Mouse (Mus musculus) MEL (cell line): ENCODE data around the gene Dsp.

Source experiments
- CTCF ChIP-seq, 3 experiments: IDR thresholded peaks in 2 of 3; conservative IDR thresholded peaks in 1 of 3; 2 replicates each; pipeline ENCODE4 v1.5.1; 2011 to 2012; ENCODE audit warnings: low read length in 3 of 3, low read depth in 2 of 3, mild to moderate bottlenecking in 2 of 3, improper control_type of control experiment in 1 of 3, inconsistent platforms in 1 of 3, mixed read lengths in 1 of 3, moderate library complexity in 1 of 3; ENCODE audit not compliant: control insufficient read depth in 1 of 3, insufficient read depth in 1 of 3, poor library complexity in 1 of 3, severe bottlenecking in 1 of 3
- EP300 ChIP-seq, 2 experiments: IDR thresholded peaks; 2 replicates each; pipeline ENCODE4 v1.6.1; 2011; ENCODE audit warnings: improper control_type of control experiment in 2 of 2, low read length in 2 of 2, low read depth in 1 of 2, mild to moderate bottlenecking in 1 of 2
- GABPA ChIP-seq: IDR thresholded peaks from 2 replicates; pipeline ENCODE4 v1.6.1; 2012; ENCODE audit warnings: low read depth, mild to moderate bottlenecking, inconsistent platforms, low read length, improper control_type of control experiment, moderate library complexity
- HCFC1 ChIP-seq: IDR thresholded peaks from 2 replicates; pipeline ENCODE4 v1.6.1; 2012; ENCODE audit warnings: low read depth, mild to moderate bottlenecking, inconsistent platforms, low read length, improper control_type of control experiment, moderate library complexity
- MAX ChIP-seq: IDR thresholded peaks from 2 replicates; pipeline ENCODE4 v1.6.1; 2011; ENCODE audit warnings: low read length, improper control_type of control experiment
- POLR2A ChIP-seq, 2 experiments: IDR thresholded peaks; 2 replicates each; pipeline ENCODE4 v1.6.1; 2011 to 2012; ENCODE audit warnings: low read length in 2 of 2, mild to moderate bottlenecking in 2 of 2, control low read depth in 1 of 2, improper control_type of control experiment in 1 of 2, low read depth in 1 of 2, moderate library complexity in 1 of 2; ENCODE audit not compliant: control insufficient read depth in 1 of 2, insufficient read depth in 1 of 2, poor library complexity in 1 of 2
- RCOR1 ChIP-seq: IDR thresholded peaks from 2 replicates; pipeline ENCODE4 v1.6.1; 2012; ENCODE audit warnings: low read depth, mild to moderate bottlenecking, inconsistent platforms, low read length, improper control_type of control experiment
- UBTF ChIP-seq: IDR thresholded peaks from 2 replicates; pipeline ENCODE4 v1.6.1; 2012; ENCODE audit warnings: low read depth, mild to moderate bottlenecking, inconsistent platforms, low read length, improper control_type of control experiment, moderate library complexity, borderline replicate concordance; ENCODE audit not compliant: insufficient read depth
- USF1 ChIP-seq: IDR thresholded peaks from 2 replicates; pipeline ENCODE4 v1.6.1; 2014; ENCODE audit warnings: low read depth, mild to moderate bottlenecking, inconsistent platforms, low read length, improper control_type of control experiment, moderate library complexity

GRCm38 (mm10) chr13:38151671-38152428 is 756 bp downstream of the Dsp start:
- TF ChIP-seq CTCF (IDR thresholded peaks at IDR 0.05 in 2 of 3, conservative IDR thresholded peaks at IDR 0.05 in 1 of 3; ENCODE audit: control insufficient read depth in 1 of 3, insufficient read depth in 1 of 3, low read depth in 2 of 3, low read length in 3 of 3, poor library complexity in 1 of 3, severe bottlenecking in 1 of 3) = no peak
- TF ChIP-seq MAX = no peak
- TF ChIP-seq RCOR1 = no peak
- no peak for TF ChIP-seq HCFC1
- no peak for TF ChIP-seq UBTF
- no peak for TF ChIP-seq USF1
- no peak for TF ChIP-seq EP300 (IDR thresholded peaks at IDR 0.05; ENCODE audit: low read depth in 1 of 2, low read length in 2 of 2)
- no peak for TF ChIP-seq GABPA
- TF ChIP-seq POLR2A (IDR thresholded peaks at IDR 0.05; ENCODE audit: control insufficient read depth in 1 of 2, insufficient read depth in 1 of 2, low read depth in 1 of 2, low read length in 2 of 2, poor library complexity in 1 of 2) = no peak
